Mouse (Mus musculus) testis, adult 2 months (tissue): ENCODE data around the gene Dpm1.

Experiments used
- CTCF ChIP-seq: fragments of 200-500 bp; IDR thresholded peaks from 2 replicates; pipeline ENCODE4 v1.5.1; 2012; ENCODE audit warnings: low read depth, mild to moderate bottlenecking, inconsistent platforms, low read length, moderate library complexity; ENCODE audit not compliant: control insufficient read depth, insufficient read depth, insufficient replicate concordance
- POLR2A ChIP-seq: fragments of 200-500 bp; IDR thresholded peaks from 2 replicates; pipeline ENCODE4 v1.6.1; 2012; ENCODE audit warnings: low read depth, mild to moderate bottlenecking, inconsistent platforms, low read length, moderate library complexity; ENCODE audit not compliant: control insufficient read depth

- TF ChIP-seq CTCF: no peak
- no peak for TF ChIP-seq POLR2A
These were observed 24.4 kb downstream of the Dpm1 start for GRCm38 (mm10) chr2:168205681-168206631.
